Mouse (Mus musculus): ENCODE results near the gene Nrtn. TPM values are rescaled to one million over a fixed set of nuclear protein-coding genes. Genes with fewer than 3 reads are reported as not detected.

The Nrtn gene
- polyA plus RNA-seq, 1 experiment = 7.8 TPM

DNA sequence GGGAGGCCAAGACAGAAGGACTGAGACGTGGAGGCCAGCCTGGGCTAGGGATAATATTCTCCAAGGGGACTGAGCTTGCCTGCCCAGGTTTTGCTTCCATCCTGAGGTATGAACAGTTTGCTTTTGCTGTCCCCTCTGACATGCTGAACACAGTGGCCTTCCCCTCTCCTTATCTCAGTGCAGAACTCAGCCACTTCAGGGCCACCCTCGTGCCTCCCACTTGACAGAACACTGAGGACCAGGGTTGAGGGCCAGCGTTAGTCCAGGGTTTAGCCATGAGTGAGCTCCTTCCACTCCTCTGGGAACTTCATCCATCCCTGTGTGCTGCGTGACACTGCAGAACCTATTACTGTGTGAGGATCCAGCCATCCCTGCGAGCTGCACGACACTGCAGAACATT, 32.0 kb upstream of the Nrtn start:
- TF ChIP-seq POLR2A (IDR thresholded peaks at IDR 0.05; ENCODE audit: control insufficient read depth, low read depth, low read length) = no peak
- no peak for TF ChIP-seq CTCF (IDR thresholded peaks at IDR 0.05; ENCODE audit: control insufficient read depth, insufficient read depth, insufficient replicate concordance, low read depth, low read length)
- Histone ChIP-seq H3K36me3 (ENCODE audit: control insufficient read depth, insufficient read depth, low read length) (peaks cover under 1% of the 10 kb centered on the region; the same call in 1 of the 2 replicates), H3K4me3 (ENCODE audit: control insufficient read depth, low read depth, low read length) (no peak overlapping the region), H3K4me1 (ENCODE audit: control insufficient read depth, insufficient read depth, low read length) (no peaks in the 10 kb centered on the region), H3K27ac (ENCODE audit: control insufficient read depth, insufficient read depth, low read depth, low read length) (no peak overlapping the region), H3K27me3 (ENCODE audit: control insufficient read depth, insufficient read depth, low read length) (no peaks in the 10 kb centered on the region)

DNA sequence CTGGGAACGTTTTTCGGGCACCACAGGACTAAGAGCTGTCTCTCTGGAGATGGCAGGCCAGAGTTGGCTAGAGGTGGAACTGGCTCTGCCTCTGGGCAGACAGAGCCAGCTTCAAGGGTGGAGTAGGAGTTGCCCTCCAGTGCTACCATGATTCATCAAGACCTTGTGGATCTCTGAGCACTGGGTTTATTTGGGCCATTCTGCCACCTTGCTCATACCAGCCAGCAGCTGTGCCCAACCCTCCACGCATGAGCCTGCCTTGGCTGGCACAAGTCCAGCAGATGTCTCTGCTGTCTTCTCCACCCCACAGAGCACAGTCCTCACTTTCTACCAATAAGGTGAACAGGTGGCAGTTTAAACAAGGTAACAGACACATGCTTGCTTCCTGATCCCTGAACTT, 31.6 kb upstream of the Nrtn start:
- H3K27ac ChIP-seq (ENCODE audit: control insufficient read depth, insufficient read depth, low read depth, low read length) = no peak overlapping the region
- TF ChIP-seq CTCF (IDR thresholded peaks at IDR 0.05; ENCODE audit: control insufficient read depth, insufficient read depth, insufficient replicate concordance, low read depth, low read length) = no peak
- no peak for TF ChIP-seq POLR2A (IDR thresholded peaks at IDR 0.05; ENCODE audit: control insufficient read depth, low read depth, low read length)
- peaks cover 1% of the 10 kb centered on the region; the same call in 1 of the 2 replicates for H3K36me3 ChIP-seq (ENCODE audit: control insufficient read depth, insufficient read depth, low read length)
- no peaks in the 10 kb centered on the region for H3K27me3 ChIP-seq (ENCODE audit: control insufficient read depth, insufficient read depth, low read length)
- no peaks in the 10 kb centered on the region for H3K4me1 ChIP-seq (ENCODE audit: control insufficient read depth, insufficient read depth, low read length)
- H3K4me3 ChIP-seq (ENCODE audit: control insufficient read depth, low read depth, low read length) = no peak overlapping the region

- Histone ChIP-seq H3K4me3 (ENCODE audit: control insufficient read depth, low read depth, low read length) (no peak overlapping the region), H3K4me1 (ENCODE audit: control insufficient read depth, insufficient read depth, low read length) (no peaks in the 10 kb centered on the region), H3K27ac (ENCODE audit: control insufficient read depth, insufficient read depth, low read depth, low read length) (no peak overlapping the region), H3K27me3 (ENCODE audit: control insufficient read depth, insufficient read depth, low read length) (no peaks in the 10 kb centered on the region), H3K36me3 (ENCODE audit: control insufficient read depth, insufficient read depth, low read length) (peaks cover 3% of the 10 kb centered on the region; the same call in 1 of the 2 replicates)
- TF ChIP-seq CTCF (IDR thresholded peaks at IDR 0.05; ENCODE audit: control insufficient read depth, insufficient read depth, insufficient replicate concordance, low read depth, low read length) = no peak
- no peak for TF ChIP-seq POLR2A (IDR thresholded peaks at IDR 0.05; ENCODE audit: control insufficient read depth, low read depth, low read length)
These were observed 23.1 kb upstream of the Nrtn start for GRCm38 (mm10) chr17:56780291-56780978.

GRCm38 (mm10) chr17:56778779-56779362, 21.5 kb upstream of the Nrtn start:
- H3K4me1 ChIP-seq (ENCODE audit: control insufficient read depth, insufficient read depth, low read length) = no peaks in the 10 kb centered on the region
- peak overlapping the region; percentile 53 for H3K4me3 ChIP-seq (ENCODE audit: control insufficient read depth, low read depth, low read length)
- H3K36me3 ChIP-seq (ENCODE audit: control insufficient read depth, insufficient read depth, low read length) = peaks cover 2% of the 10 kb centered on the region; the same call in 1 of the 2 replicates
- H3K27me3 ChIP-seq (ENCODE audit: control insufficient read depth, insufficient read depth, low read length) = no peaks in the 10 kb centered on the region
- TF ChIP-seq POLR2A (IDR thresholded peaks at IDR 0.05; ENCODE audit: control insufficient read depth, low read depth, low read length) = peak; percentile 10; the same call in 1 of the 2 replicates
- no peak for TF ChIP-seq CTCF (IDR thresholded peaks at IDR 0.05; ENCODE audit: control insufficient read depth, insufficient read depth, insufficient replicate concordance, low read depth, low read length)
- peak overlapping the region; percentile 46; the same call in 1 of the 2 replicates for H3K27ac ChIP-seq (ENCODE audit: control insufficient read depth, insufficient read depth, low read depth, low read length)

- Histone ChIP-seq H3K36me3 (ENCODE audit: control insufficient read depth, insufficient read depth, low read length) (peaks cover 2% of the 10 kb centered on the region; the same call in 1 of the 2 replicates), H3K4me3 (ENCODE audit: control insufficient read depth, low read depth, low read length) (peak overlapping the region; percentile 84), H3K27ac (ENCODE audit: control insufficient read depth, insufficient read depth, low read depth, low read length) (peak overlapping the region; percentile 68), H3K4me1 (ENCODE audit: control insufficient read depth, insufficient read depth, low read length) (no peaks in the 10 kb centered on the region), H3K27me3 (ENCODE audit: control insufficient read depth, insufficient read depth, low read length) (no peaks in the 10 kb centered on the region)
- TF ChIP-seq CTCF (IDR thresholded peaks at IDR 0.05; ENCODE audit: control insufficient read depth, insufficient read depth, insufficient replicate concordance, low read depth, low read length) = 0 out of 2 replicates have a peak, but pooled peaks have one; percentile 11
- TF ChIP-seq POLR2A (IDR thresholded peaks at IDR 0.05; ENCODE audit: control insufficient read depth, low read depth, low read length) = no peak
These were observed 20.2 kb upstream of the Nrtn start for GRCm38 (mm10) chr17:56777568-56777967.

- peak within 1 kb of the TSS; percentile 66 for H3K4me3 ChIP-seq (ENCODE audit: control insufficient read depth, low read depth, low read length)
- peaks cover 1% of the 10 kb centered on the region for H3K36me3 ChIP-seq (ENCODE audit: control insufficient read depth, insufficient read depth, low read length)
- peak within 1 kb of the TSS; percentile 10; the same call in 1 of the 2 replicates for H3K27ac ChIP-seq (ENCODE audit: control insufficient read depth, insufficient read depth, low read depth, low read length)
- peaks cover 4% of the 10 kb centered on the region for H3K4me1 ChIP-seq (ENCODE audit: control insufficient read depth, insufficient read depth, low read length)
- no peaks in the 10 kb centered on the region for H3K27me3 ChIP-seq (ENCODE audit: control insufficient read depth, insufficient read depth, low read length)
- TF ChIP-seq POLR2A (IDR thresholded peaks at IDR 0.05; ENCODE audit: control insufficient read depth, low read depth, low read length) = no peak; the same call in 1 of the 2 replicates
- TF ChIP-seq CTCF (IDR thresholded peaks at IDR 0.05; ENCODE audit: control insufficient read depth, insufficient read depth, insufficient replicate concordance, low read depth, low read length) = no peak
These were observed 12.6 kb upstream of the Nrtn start, which contains the start of gene Prr22 for GRCm38 (mm10) chr17:56769950-56770349. Prr22 (plus strand) TSS chr17:56770250.

DNA sequence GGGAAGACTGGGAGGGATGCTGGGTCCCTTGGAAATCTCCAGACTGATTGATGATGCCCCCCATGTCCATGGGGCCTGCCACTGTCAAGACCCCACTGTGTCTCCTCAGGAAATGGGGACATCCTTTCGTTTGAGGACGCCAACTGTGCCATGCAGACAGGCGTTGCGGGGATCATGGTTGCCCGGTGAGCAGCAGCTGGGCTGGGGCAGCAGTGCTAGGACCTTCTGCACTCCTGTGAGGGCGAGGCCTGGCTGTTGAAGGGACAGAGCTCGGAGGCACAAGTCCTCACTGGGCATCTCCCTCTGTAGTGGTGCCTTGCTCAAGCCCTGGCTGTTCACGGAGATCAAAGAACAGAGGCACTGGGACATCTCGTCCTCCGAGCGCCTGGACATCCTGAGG, 11.6 kb upstream of the Nrtn start:
- H3K36me3 ChIP-seq (ENCODE audit: control insufficient read depth, insufficient read depth, low read length) = peaks cover 1% of the 10 kb centered on the region
- TF ChIP-seq CTCF (IDR thresholded peaks at IDR 0.05; ENCODE audit: control insufficient read depth, insufficient read depth, insufficient replicate concordance, low read depth, low read length) (no peak), POLR2A (IDR thresholded peaks at IDR 0.05; ENCODE audit: control insufficient read depth, low read depth, low read length) (no peak)
- peak overlapping the region; percentile 66 for H3K4me3 ChIP-seq (ENCODE audit: control insufficient read depth, low read depth, low read length)
- no peaks in the 10 kb centered on the region for H3K27me3 ChIP-seq (ENCODE audit: control insufficient read depth, insufficient read depth, low read length)
- no peak overlapping the region for H3K27ac ChIP-seq (ENCODE audit: control insufficient read depth, insufficient read depth, low read depth, low read length)
- peaks cover 8% of the 10 kb centered on the region for H3K4me1 ChIP-seq (ENCODE audit: control insufficient read depth, insufficient read depth, low read length)

Measured in testis, adult 2 months (tissue).